Mouse (Mus musculus): ENCODE measurements around the gene Epha6.

Epha6 gene

DNA sequence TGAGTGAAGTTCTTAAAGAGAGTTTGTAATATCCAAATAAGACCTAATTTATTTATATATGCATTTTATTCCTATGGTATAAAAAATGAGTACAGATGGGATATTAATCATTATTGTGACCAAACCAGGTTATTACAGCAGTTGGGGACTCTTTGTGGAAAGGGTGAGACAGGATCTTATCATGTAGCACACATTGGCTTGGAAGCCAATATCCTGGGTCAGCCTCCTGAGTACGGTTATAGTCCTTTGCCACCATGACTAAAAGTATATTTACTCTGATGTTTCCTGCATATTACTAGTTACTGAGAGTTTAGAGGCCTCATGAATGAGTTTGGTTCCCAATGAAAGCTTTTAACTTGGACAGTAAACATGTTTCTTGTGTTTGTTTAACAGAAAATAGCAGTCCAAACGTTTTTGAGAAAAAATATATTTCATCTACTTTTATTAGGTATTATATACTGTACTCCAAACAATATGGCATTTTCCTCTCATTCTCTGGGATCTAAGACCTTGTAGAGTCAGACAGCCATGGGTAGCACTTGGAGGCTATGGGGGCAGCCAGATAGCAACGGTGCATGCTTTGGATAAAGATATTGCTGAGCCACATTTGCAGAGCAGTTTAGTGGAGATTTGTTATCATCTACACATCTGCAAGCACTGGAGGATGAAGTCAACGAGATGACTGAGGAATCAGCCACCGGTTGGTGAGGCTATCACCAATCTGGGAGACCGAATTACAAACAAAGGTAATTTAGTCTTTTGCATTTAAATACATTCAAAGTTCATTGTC, 340.4 kb downstream of the Epha6 start:
- in situ Hi-C loops (cut with MboI, MseI), result no loop called here

DNA sequence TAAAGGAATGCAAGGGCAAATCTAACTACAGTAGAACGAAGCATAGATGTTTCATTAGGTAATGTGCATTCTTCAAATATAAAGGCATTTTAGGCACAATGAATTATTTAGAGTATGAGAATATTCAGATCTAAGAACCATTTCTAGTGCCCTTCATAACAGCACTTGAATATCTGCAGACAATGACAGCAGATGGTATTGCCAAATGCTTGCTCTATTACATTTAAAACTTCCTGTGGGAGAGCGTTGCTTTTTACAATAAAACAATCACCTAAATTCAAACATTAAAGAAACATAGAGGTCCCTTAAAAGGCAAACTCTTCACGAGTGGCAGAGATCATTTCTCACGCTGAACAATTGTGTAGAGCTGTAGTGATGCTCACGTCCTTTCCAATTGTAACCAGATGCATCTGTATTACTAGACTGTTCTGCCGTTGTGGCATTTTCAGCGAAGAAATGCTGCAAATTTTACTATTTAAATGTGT, 347.1 kb downstream of the Epha6 start:
- in situ Hi-C loops (cut with MboI, MseI), result no loop called here

DNA sequence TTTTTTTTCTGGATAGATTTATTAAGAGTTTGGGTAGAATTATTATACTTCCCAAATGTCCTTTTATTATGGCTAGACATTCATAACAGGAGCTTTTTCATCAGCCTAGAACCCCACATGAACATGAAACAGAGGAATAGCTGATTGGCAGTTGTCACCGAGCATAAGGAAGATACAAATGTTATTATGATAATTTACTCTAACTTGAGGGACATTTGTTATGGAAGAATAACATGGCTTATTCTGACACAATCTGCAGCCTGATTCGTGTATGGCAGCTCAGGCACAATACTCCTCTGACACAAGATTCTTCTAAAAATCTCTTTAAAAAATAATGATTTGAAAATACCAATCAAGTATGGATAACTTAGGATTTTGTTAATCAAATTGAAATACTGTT, 347.7 kb downstream of the Epha6 start:
- in situ Hi-C loops (cut with MboI, MseI), result no loop called here

DNA sequence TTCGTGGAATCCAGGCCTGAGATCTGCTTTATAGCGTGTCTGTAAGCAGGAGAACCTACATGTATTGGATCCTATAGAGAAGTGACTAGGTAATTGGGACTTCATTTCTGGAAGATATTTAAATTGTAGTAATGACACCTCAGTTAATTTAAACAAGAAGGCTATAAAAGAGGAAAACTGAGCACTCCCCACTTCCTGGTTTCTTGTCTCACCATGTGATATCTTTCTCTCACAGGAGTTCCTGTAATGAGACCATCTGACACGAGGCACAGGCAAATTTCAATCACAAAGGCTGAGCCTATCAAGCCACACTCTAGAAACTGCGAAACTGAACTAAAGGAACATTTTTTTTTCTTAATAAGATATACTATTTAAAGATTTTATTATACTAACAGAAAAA, 348.3 kb downstream of the Epha6 start:
- in situ Hi-C loops (cut with MboI, MseI), result no loop called here

DNA sequence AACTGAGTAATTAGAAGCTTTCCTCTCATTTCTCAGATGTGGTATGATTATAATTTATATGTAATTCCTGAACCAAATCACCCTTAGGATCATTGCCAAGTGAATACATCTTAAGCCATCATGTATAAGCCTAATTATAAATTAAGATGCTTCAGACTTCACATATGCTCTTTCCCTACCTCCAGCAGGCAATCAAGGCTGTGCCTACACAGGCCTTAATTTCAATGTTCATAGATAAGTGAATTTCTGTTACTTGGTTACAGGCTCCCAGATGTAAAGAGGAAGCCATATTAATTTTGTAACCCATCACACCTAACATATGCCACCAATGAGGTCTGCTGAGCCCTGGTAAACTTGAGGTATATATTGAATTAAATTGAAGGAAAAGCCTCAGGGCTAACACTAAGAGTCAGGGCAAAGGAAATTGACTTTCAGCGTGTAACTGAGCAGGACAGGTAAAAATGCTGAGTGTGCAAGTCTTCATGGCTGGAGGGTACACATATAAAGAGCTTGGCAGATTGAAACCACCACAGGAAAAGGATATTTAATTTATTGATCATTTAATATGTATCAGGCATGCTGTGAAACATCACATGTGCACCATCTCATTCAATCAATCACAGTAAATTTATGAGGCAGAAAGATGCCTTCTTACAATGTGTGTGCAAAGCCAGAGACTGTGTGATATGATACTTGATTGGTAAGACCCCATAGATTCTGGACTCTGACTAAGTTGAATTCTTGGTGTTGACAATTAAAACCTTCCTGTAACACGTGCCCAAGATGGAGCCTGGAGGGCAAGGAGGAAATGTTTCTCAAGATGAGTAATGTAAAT, 365.8 kb downstream of the Epha6 start:
- in situ Hi-C loops (cut with MboI, MseI), result no loop called here

DNA sequence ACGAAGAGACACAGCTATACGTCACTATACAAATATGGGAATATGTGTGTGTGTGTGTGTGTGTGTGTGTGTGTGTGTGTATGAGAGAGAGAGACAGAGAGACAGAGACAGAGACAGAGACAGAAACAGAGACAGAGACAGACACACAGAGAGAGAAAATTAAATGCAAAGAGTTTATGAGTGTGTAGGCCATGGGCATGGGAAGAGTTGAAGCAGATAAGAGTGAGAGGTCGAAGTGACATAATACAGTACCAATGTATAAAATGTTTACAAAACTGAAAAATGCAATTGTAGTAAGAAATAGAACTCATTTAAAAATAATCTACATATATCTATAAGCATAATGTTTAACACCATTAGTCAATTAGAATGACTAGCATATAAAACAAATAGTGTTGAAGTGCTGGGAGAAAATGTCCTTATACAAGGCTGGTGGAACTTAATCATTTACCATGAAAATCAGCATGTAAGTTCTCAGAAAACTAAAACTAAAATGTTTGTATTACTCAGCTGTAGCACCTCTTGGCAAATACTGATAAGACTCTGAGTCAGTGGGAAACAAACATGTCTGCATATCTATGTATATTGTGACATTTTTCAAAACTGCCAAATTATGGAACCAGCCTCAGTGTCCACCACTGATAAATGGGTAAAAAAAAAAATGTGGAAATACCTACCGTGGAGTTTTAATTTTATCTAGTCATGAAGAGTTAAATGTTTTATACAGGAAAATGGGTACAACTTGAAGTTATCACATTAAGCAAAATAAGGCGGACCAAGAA, 371.2 kb downstream of the Epha6 start:
- in situ Hi-C loops (cut with MboI, MseI), result no loop called here

DNA sequence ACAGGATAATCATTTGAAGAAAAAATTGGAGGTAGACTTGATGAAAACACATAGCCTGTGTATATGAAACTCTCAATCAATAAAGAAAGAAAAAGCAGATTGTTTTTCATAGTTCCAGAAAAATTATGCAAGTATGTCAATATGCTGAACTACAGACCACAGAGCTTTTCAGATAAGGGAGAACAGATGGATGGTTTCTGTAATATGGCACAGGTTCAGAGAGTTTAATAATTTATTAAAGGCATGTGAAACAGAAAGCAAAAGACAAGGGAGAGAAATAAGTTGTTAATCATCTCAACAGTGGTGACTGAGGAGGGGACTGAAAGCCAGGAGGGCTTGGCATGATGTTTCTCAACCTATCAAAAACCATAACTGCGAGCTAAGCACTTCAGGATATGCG, 372.3 kb downstream of the Epha6 start:
- in situ Hi-C loops (cut with MboI, MseI), result no loop called here

DNA sequence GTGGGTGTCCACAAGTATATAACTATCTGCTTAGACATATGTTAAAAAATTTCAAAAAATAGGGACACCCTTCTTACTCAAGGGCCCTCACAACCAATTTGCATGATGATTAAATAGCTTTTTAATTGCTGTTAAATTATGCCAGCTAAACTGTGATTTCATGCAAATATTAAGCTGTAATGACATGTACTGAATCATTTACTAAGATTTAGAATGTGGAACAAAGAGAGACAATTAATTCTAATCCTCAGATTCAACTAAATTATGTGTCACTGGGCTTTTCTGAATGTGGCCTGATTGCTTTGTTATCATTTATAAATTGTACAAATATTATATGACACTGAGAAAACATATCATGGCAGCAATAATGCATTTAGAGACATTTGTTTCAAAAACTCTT, 396.2 kb downstream of the Epha6 start:
- in situ Hi-C loops (cut with MboI, MseI), result no loop called here

DNA sequence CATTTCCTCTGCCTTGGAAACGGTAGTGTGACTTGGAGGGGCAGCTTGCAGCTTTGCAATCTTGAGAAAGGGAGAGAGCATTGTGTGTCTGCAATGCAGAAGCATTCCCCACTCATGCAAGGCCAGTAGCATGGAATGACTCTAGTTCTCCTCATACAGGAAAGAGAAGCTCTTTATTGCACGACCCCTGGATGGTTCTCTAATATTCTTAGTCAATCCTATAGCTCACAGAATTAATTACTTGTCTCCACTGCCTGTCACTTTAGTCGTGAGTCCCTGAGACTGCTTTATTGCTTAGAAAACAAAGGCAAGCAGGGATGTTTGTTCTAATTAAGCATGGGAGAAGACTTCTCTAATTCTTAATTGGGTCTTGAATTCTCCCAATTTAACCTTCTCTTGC, 429.8 kb downstream of the Epha6 start:
- in situ Hi-C loops (cut with MboI, MseI), result no loop called here

DNA sequence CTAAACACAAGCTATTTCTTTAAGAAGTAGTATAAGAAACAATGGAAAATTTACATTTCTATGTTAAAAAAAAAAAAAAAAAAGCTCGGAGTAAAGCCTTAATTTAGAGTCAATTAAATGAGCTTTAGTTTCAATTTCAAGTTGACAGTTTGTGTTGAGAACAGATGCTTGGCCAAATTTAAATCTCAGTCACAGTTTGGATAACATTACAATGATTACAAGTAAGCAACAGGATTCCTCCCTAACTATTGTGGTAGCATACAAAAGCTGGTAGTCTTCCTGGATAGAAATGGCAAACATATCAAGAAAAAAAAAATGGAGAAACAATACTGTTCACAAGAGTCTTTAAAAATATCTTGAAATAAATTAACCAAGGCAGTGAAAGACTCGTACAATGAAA, 452.9 kb downstream of the Epha6 start:
- in situ Hi-C loops (cut with MboI, MseI), result no loop called here

DNA sequence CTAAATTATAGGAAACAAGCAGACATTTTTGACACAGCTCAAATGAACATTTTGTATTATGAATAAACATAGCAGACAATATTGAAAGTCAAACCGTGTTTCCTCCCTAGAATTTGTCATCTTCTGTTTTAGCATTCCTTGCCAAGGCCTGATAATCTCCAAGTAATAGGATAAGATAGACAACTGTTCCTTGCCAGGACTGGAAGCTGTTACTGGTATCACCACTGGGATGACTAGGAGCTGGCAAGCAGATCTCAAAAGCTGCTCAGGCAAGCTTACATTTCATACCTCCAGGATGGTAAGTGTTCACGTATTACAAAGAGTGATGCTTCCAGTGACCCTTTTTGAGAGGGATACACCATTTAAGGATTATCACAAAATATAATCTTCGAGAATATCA, 461.0 kb downstream of the Epha6 start:
- in situ Hi-C loops (cut with MboI, MseI), result no loop called here

DNA sequence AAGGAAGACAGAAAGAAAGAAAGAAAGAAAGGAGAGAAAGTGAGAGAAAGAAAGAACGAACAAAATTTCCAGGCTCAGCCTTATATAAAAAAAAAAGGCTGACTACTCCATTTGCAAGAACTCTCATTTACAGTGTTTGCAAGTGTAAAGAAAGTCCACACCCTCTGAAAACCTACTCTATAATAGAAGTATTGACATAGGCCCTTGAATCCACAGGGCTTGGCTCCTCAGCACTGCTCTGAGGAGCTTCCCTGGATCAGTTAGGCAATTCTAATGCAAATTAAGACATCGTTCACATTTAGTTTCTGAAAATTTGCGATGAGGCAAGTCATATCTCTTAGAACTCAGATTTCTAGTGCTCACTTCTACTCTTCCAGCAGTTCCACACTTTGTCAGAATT, 483.9 kb downstream of the Epha6 start:
- in situ Hi-C loops (cut with MboI, MseI), result no loop called here

DNA sequence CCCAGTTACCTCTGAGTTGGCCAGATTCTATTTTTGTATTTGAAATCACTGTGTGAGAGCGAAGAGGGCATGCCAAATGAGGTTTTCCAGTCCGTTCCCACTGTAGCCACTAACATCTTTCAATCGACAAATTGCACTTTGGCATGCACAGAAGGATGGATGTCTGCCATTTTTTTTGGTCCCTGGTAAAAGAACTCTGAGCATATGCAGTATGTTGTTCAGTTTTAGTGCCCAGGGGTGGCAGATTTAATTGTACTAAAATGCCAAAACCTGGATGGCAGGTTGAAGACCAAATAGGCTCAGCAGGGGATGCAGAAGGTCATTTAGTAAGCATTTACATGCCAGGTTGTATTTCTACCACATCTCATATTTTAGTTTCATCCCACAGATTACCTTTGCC, 503.1 kb downstream of the Epha6 start:
- in situ Hi-C loops (cut with MboI, MseI), result no loop called here

DNA sequence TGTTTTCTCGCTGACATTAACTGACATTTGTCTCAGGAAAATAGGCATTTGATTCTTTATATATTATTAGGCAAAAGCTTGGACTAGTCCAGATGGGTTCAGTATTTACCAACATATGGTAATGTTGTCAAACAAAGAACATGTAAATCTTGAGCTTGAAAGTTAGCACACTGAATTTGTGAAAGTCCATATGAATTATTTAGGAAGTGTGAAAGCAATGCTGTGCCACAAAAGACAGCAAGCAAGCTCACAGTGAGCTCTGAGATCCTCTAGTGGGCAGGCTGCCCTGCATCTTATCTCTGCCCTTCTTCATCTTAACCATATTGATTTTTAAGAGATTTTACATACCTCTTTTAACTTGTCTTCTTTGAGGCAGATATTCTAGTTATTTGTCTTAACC, 510.0 kb downstream of the Epha6 start:
- in situ Hi-C loops (cut with MboI, MseI), result no loop called here

DNA sequence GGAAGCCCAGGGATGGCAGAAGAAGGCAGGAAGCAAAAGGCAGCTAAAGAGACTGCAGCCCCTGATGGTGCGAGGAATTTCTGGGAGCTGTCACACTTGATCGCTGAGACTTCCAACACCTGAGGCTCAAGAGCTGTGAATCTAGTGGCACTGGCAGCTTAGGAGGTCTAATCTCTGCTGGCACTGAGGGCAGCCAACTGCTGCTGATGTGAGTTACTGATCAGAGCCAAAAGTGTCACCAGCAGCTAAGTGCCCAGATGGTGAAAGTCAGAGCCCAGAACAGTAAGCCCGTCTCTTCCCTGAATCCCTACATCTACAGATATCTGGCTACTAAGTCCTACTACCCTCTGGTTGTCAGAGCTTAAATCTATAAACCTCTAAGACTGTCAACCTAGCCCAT, 518.4 kb downstream of the Epha6 start:
- in situ Hi-C loops (cut with MboI, MseI), result no loop called here

DNA sequence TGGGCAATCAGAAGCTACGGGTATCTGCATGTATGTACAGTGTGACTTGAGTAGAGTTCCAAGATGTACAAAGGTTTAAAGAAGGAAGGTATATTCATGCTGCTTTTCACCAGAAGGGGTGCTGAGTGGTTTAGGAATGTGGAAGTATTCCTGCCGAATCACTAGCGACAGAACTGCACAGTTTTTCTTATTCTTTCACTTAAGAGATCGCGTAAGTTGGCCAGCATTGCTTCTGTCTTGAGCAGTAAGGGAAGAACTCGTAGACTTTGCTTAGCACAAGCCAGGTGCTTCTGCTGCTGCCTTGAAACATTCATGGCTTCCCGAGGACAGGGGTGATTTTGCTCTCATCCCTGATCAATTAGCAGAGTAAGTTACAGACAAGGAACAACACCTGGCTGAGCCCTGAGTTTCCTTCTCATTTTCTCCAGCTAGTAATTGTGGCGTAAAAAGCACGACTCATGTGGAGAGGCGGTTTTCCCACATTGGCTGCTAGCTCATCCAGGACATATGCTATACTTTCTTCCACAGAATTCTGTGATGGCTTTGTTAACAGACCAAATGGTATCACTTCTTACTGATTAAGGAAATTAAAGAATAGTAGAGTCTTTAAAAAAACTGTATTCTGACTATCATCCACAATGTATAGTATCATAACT, 534.7 kb downstream of the Epha6 start:
- in situ Hi-C loops (cut with MboI, MseI), result no loop called here

DNA sequence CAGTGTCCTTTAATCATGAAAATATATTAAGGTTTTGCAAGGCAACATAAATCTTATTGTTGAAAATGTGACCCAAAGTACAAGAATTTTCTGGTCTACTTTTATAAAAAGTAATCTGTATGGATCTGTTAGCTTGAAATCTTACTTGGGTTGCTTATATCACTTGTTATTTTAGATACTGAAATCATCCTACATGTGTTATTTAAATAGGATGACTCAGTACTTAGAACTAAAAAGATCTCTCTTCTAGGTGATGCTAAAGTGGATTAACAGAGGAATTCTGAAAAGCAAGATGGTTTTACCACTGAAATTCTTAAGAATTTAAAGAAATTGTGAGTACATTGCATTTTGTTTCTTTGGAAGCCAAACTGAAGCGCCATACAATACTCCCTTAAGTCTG, 561.5 kb downstream of the Epha6 start:
- in situ Hi-C loops (cut with MboI, MseI), result no loop called here

DNA sequence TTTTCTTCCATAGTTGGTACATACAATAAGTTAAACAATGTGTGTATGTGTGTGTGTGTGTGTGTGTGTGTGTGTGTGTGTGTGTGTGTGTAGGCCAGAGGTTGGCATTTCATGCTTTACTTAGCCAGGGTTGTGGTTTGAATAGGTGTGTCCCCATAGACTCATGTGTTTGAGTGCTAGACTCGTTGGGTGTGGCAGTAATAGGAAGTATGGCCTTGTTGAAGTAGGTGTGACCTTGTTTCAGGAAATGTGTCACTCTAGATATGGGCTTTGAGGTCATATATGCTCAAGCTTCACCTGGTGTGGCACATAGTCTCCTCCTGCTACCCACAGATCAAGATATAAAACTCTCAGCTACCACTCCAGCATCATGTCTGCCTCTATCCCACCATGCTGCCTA, 577.0 kb downstream of the Epha6 start:
- in situ Hi-C loops (cut with MboI, MseI), result no loop called here

DNA sequence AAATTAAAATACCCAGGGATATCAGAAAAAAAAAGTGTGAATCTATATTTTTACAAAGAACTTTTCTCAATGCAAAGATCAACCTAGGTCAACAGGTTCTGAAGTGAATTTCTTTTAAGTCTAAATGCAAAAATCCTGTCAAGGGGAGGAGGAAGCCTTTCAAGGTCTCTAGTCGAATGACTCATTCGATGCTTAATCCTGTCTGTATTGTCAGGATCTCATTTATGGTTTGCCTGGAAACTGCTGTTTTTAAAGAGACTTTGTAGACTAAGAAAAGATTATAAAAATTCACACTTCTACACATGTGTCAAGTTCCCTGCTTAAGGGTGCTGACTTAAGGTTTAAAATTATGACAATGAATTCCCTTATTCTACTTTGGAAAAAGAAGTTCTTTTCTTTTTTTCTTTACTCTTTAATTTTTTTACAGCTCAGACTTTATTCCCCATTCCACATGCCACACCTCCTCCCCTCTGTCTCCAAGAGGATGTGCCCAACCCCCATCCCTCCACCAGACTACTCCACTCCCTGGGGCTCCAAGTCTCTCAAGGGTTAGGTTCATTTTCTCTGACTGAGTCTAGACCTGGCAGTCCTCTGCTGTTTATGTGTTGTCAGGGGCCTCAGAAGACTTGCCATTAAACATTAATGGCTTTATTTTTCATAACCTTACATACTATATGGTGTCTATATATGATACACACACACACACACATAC, 598.3 kb downstream of the Epha6 start:
- in situ Hi-C loops (cut with MboI, MseI), result no loop called here

DNA sequence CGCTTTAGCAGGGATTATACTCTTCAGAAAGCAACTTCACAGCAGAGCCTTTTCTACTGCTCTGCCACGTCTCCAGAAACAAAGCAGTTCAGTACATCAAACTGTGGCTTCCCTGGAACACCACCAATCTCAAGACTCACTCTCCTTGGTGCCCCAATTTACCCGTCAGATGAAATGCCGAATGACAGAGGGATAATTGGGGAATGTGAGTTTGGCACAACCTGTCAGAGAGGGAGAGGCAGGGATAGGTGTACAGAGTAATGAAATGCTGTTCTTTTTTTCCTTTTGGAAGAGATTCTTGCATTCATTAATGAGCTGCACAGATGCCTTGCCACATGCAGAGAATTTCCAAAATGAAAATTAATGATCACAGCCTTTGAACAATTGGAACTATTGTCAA, 635.5 kb downstream of the Epha6 start:
- in situ Hi-C loops (cut with MboI, MseI), result no loop called here

DNA sequence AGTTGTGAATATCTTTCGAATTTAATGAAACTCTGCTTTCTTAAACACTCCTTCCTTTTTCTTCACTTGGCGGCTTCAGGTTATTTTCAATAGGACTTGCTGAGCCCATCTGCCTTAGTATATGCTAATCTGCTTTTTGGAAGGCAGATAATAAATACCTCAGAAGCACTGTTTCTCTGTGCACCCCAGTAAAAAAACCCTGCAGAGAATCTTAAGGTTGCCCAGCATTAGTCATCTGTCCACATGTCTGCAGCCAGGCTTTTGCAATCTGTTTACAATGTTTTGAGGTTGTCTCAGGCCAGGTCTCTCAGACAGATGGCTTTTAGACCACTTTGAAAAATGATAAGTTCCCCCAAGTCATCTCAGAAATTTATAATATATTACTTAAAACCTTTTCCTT, 649.6 kb downstream of the Epha6 start:
- in situ Hi-C loops (cut with MboI, MseI), result no loop called here

All from T-helper 2 cell (primary cell).